Comparison of ENCODE assay signal across 18 mouse cellular contexts in genomic region chr13:103219999-103220398, GRCm38 (mm10).
DNase-seq lines count a peak whose midpoint lies in the region; ATAC-seq lines count a peak whose summit lies in the region.
"Had no signal": no experiment of that assay in that cellular context is flagged by ENCODE, and none has a peak within 500 bp of the region (broad histone marks: within the 10 kb centered on the region; RNA-seq: fewer than 3 reads in every experiment).

No protein-coding gene starts in this region.

- no peak overlapping the region for H3K27ac ChIP-seq in midbrain, embryonic 14.5 days (replicated peaks; ENCODE audit: low read depth, low read length)
- H3K27ac ChIP-seq in midbrain, embryonic 15.5 days: no peak overlapping the region
- no peak overlapping the region for H3K27ac ChIP-seq in heart, embryonic 10.5 days
- 0 out of 2 replicates have a peak overlapping the region, but pooled peaks have one; percentile 49 for H3K27ac ChIP-seq in limb, embryonic 13.5 days
- H3K27ac ChIP-seq: layer of hippocampus, adult 2 months; macrophage; neural tube, embryonic 12.5 days had no signal

- DNase-seq in midbrain, embryonic 14.5 days: peak; percentile 11
- DNase-seq in gastrocnemius, adult 18-20 months (ENCODE audit: low spot score): peak; percentile 64
- peak; percentile 33 for DNase-seq in heart, embryonic 10.5 days (ENCODE audit: low spot score)
- no peak for DNase-seq in spleen, adult 12 weeks (ENCODE audit: low spot score)
- no peak for DNase-seq in cerebellum, postnatal 14 days
- DNase-seq in cerebellum, adult 11 months: no peak
- DNase-seq: cerebellum, adult 2 months; kidney, adult 9 months; thymus, postnatal 14 days had no signal

- H3K4me1 ChIP-seq in midbrain, embryonic 14.5 days (ENCODE audit: control insufficient read depth, insufficient read depth, low read length): peaks cover 5% of the 10 kb centered on the region; the same call in 1 of the 2 replicates
- peaks cover 8% of the 10 kb centered on the region for H3K4me1 ChIP-seq in midbrain, embryonic 15.5 days
- H3K4me1 ChIP-seq in heart, embryonic 10.5 days: peaks cover 8% of the 10 kb centered on the region
- H3K4me1 ChIP-seq in limb, embryonic 13.5 days: peaks cover 31% of the 10 kb centered on the region
- H3K4me1 ChIP-seq: neural tube, embryonic 12.5 days had no signal

- H3K4me2 ChIP-seq in midbrain, embryonic 14.5 days (ENCODE audit: low read length): no peak overlapping the region
- no peak overlapping the region for H3K4me2 ChIP-seq in midbrain, embryonic 15.5 days
- H3K4me2 ChIP-seq in limb, embryonic 13.5 days (replicated peaks): no peak overlapping the region
- H3K4me2 ChIP-seq: neural tube, embryonic 12.5 days had no signal

- 47% methylated on average over 2 of the region's 2 CpGs for WGBS in midbrain, embryonic 14.5 days
- WGBS in midbrain, embryonic 15.5 days: 37% methylated on average over 2 of the region's 2 CpGs
- 57% methylated on average over 2 of the region's 2 CpGs for WGBS in heart, embryonic 10.5 days
- WGBS in limb, embryonic 13.5 days: 25% methylated on average over 2 of the region's 2 CpGs

- H3K27me3 ChIP-seq in midbrain, embryonic 14.5 days (ENCODE audit: control insufficient read depth, insufficient read depth, low read length): no peaks in the 10 kb centered on the region
- no peaks in the 10 kb centered on the region for H3K27me3 ChIP-seq in midbrain, embryonic 15.5 days (replicated peaks)
- H3K27me3 ChIP-seq in heart, embryonic 10.5 days (ENCODE audit: insufficient read depth, poor library complexity, severe bottlenecking): no peaks in the 10 kb centered on the region
- H3K27me3 ChIP-seq in limb, embryonic 13.5 days: no peaks in the 10 kb centered on the region
- H3K27me3 ChIP-seq: neural tube, embryonic 12.5 days had no signal

- H3K36me3 ChIP-seq in midbrain, embryonic 14.5 days (ENCODE audit: control insufficient read depth, insufficient read depth, low read length): no peaks in the 10 kb centered on the region
- H3K36me3 ChIP-seq in midbrain, embryonic 15.5 days (replicated peaks): no peaks in the 10 kb centered on the region
- H3K36me3 ChIP-seq in heart, embryonic 10.5 days: no peaks in the 10 kb centered on the region
- no peaks in the 10 kb centered on the region for H3K36me3 ChIP-seq in limb, embryonic 13.5 days
- H3K36me3 ChIP-seq: forebrain, embryonic 10.5 days; neural tube, embryonic 12.5 days had no signal

- ATAC-seq in midbrain, embryonic 14.5 days (ENCODE audit: low FRiP score, low TSS enrichment): no peak
- ATAC-seq in midbrain, embryonic 15.5 days (replicated peaks): no peak
- no peak for ATAC-seq in limb, embryonic 13.5 days (ENCODE audit: low FRiP score, low read depth)
- ATAC-seq: CD4-positive, CD25-positive, alpha-beta regulatory T cell, adult 4 months; hindbrain, embryonic 16.5 days; midbrain, embryonic 16.5 days had no signal

- no peak overlapping the region for H3K9ac ChIP-seq in midbrain, embryonic 14.5 days (replicated peaks; ENCODE audit: low read length)
- no peak overlapping the region for H3K9ac ChIP-seq in midbrain, embryonic 15.5 days
- H3K9ac ChIP-seq in limb, embryonic 13.5 days: no peak overlapping the region
- H3K9ac ChIP-seq: neural tube, embryonic 12.5 days had no signal

- no peaks in the 10 kb centered on the region for H3K9me3 ChIP-seq in midbrain, embryonic 14.5 days (ENCODE audit: control insufficient read depth, low read length)
- no peaks in the 10 kb centered on the region for H3K9me3 ChIP-seq in midbrain, embryonic 15.5 days
- H3K9me3 ChIP-seq in heart, embryonic 10.5 days: no peaks in the 10 kb centered on the region
- no peaks in the 10 kb centered on the region for H3K9me3 ChIP-seq in limb, embryonic 13.5 days
- H3K9me3 ChIP-seq: forebrain, embryonic 10.5 days; neural tube, embryonic 12.5 days had no signal

- H3K4me3 ChIP-seq in midbrain, embryonic 14.5 days (replicated peaks; ENCODE audit: low read depth, low read length): no peak overlapping the region
- H3K4me3 ChIP-seq in midbrain, embryonic 15.5 days: no peak overlapping the region
- no peak overlapping the region for H3K4me3 ChIP-seq in heart, embryonic 10.5 days
- H3K4me3 ChIP-seq in limb, embryonic 13.5 days: no peak overlapping the region
- H3K4me3 ChIP-seq: forebrain, embryonic 10.5 days; layer of hippocampus, adult 2 months; neural tube, embryonic 12.5 days had no signal

Comparison
In these comparisons a context has a peak if more than half of its experiments do, and no peak if none do; other contexts are left out.
1. DNase-seq: peak in midbrain, embryonic 14.5 days (single experiment), gastrocnemius, adult 18-20 months (single experiment) and heart, embryonic 10.5 days (single experiment); none in spleen, adult 12 weeks (single experiment), cerebellum, postnatal 14 days (0 of 2) and cerebellum, adult 11 months (single experiment).